Mouse (Mus musculus) cerebellum, adult 18-20 months (tissue): Measurements from ENCODE around the gene Zzef1.

Experiments used
- DNase-seq, 2 experiments: peaks; one replicate each; pipeline ENCODE4 v3.0.0; 2021

The Zzef1 gene

DNA sequence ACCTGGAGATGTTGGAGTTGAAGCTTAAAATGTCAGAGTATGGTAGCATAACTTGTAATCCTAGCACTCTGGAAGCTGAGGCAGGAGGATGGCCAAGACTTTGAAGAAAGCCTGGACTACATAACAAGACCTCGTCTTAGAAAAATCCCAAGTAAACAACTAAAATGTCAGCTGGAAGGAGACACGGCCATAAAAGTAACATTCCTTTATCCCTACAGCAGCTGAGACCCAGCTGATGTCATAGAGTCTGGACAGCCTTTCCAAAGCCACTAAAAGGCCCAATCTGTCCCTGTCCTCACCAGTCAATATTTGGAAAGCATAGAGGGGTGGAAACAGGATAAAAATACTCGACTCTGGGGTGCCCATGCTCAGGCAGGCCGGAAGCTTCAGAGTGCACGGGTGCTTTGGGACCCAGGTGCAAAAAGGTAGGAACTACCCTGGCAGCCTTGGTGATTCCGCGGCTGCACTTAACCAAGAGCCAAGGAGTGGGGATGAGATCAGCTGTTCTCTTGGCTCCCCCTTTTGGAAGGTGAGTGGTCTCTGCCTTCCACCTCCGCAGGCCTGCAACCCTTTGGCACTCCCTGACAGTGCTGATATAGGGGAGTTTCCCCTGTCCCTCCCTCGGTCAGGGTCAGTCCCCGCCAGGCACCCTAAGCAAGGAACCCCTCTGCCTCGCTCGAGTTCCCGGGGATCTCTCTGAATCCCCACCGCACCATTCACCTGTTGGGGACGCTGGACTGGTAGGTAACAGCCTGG is 164.1 kb downstream of the Zzef1 start:
- no peak for DNase-seq

DNA sequence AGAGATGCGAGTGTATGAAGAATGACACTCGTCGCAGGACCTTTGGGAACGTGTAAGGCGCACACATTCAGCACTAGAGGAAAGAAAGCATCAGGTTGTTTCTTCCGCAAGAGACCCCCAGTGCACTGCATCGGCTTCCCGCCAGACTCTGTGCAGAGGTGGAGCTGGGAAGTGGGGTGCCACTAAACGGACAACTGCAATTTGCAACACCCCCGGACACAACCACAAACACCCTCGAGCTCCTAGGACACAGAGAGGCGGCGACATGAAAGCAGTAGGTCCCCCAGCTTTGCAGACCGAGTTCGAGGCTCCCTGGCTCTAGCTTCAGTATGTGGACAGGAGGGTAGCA is 164.7 kb downstream of the Zzef1 start:
- DNase-seq = no peak

DNA sequence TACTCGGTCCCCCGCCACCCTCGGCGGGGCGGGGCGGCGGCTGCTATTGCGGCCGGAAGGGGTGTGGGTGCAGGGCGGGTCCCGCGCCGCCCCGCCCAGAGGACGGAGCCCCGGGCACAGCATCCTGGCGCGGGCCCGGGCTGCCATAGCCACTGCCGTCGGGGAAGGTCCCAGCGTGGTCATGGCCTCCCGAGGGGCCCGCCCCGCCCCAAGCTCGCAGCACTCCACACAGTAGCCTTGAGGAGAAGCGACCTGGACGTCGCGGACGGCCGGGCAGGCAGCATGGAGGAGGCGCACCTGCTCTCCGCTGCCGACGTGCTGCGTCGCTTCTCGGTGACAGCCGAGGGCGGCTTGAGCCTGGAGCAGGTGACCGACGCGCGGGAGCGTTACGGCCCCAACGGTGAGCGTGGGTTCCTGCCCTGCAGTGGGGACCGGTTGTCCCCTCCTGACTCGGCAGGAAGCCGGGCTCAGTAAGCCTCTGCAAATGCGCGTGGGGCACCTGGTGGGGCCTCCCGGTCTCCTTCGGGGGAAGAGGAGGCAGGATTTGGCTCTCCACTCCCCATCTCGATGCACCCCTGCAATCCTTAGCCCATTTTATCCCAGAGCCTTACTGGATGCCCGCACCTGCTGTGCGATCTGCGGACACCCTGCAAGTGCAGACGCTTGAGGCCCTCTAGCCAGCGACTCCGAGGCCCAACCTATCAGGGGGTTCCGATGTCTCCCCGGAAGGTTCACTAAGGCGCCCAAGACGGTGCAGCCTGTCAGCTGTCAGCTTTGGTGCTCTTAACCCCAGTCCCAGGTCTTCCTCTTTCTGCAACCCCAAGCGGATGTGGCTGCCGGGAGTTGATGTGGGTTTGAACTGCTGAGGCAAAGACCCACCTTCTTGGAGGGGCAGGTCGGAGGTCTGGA is 165.3 kb downstream of the Zzef1 start, which contains the start of gene Atp2a3:
Atp2a3 (plus strand) TSS at position 98 of the 909 bp plus-strand sequence.
- no peak for DNase-seq

DNA sequence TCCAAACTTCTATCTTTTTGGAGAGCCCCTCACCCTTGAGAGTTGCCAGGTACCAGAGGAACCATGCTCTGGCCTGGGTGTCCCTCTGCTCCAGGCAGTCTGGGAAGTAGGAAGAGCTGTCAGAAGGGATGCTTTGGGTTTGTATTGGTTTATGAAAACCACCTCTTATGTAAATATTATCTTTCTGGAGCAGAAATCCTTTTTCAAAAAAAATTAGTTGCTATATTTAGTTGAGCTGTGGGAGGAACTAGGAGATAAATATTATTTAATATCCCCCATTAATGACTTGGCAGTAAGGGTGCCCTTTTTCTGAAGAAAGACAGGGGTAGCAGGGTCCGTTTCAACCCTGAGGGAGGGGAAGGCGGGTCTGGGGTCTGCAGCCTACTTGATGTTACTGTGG is 166.4 kb downstream of the Zzef1 start:
- DNase-seq = no peak

DNA sequence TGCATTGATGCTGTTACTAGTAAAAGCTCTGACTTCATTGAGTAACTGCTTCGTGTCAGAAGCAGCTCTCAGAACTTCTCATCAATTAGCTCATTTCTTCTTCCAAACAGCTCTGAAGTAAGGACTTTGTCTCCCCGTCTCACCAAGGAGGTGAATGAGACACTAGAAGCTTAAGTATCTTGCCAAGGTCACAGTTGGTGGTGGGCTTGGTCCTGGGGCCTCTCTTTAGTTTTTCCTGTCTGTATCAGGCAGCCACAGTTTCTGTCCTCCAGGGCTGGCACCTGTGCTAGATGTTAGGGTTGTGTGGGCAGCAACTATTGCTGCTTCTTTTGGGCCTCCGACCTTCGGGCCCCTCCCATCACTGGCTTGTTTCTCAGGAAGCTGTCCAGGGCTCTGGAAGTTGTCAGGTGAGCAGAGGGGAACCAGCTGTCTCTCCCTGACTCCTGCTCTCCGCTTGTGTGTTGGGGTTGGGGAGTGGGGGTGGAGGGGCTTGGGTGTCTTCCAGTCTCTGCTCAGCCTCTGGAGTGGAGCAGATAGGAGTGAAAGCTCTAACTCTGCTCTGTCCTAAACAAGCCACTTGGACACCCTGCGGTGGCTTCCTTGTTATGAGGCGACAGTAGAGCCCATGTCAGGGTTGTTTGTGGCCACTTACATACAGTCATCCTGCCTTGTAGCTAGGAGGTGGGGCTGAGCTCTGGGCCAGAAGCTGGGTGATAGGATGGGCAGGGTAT is 167.2 kb downstream of the Zzef1 start:
- DNase-seq = no peak

DNA sequence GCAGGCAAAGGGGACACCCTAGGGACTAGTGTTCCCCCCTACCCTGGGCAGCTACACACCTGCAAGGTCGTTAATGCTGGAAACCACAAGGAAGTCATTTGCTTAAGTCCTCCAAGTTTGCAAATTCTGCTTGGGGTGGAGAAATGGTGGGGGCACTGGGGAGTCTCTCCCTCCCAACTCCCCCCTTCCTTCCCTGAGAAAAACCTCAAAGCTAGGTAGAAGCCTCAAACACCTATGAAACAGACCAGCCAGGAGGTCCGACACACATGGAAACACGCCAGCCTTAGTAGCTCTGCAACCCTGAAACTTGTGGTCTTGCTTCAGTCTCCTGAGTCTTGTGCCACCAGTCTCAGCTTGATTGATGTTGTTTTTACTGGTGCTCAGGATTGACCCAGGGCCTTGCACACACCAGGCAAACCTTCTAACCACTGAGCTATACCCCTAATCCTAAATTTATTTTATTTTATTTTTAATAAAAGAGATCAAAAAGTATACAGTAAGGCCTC is 167.8 kb downstream of the Zzef1 start:
- DNase-seq = no peak

DNA sequence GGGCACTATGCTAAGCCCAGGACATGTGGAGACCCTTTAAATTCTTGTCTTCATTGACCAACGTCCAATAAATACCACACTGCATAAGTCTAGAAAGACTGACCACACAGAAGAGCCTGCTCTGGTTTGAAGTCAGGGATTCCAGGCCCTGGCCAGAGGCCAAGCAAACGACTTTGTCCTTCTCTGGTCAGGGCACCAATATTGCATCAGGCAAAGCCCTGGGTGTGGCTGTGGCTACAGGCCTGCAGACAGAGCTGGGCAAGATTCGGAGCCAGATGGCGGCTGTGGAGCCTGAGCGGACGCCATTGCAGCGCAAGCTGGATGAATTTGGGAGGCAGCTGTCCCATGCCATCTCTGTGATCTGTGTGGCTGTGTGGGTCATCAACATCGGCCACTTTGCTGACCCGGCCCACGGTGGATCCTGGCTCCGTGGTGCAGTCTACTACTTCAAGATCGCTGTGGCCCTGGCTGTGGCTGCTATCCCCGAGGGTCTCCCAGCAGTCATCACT is 179.0 kb downstream of the Zzef1 start:
- no peak for DNase-seq
